Mouse (Mus musculus) neural tube, embryonic 11.5 days (tissue): ENCODE data around the gene Zic4. TPM values are rescaled to one million over a fixed set of nuclear protein-coding genes. Genes with fewer than 3 reads are reported as not detected.

Experiments used
- ATAC-seq: fragments of 200-750 bp; cut with Nextera tagmentation; 2 replicates; pipeline ENCODE4 v1.8.0; 2017; ENCODE audit warnings: moderate number of reproducible peaks, mild to moderate bottlenecking, moderate TSS enrichment, moderate library complexity; ENCODE audit not compliant: insufficient read depth, low FRiP score, low TSS enrichment
- DNase-seq: peaks from one replicate; pipeline ENCODE4 v3.0.0-alpha.2; 2015; ENCODE audit warnings: low spot score
- H3K27ac ChIP-seq: fragments of 300-500 bp; sonication (generic); 2 replicates; pipeline ENCODE4 v1.5.1; 2014; ENCODE audit warnings: low read depth, mild to moderate bottlenecking, low read length
- H3K27me3 ChIP-seq: fragments of 300-500 bp; sonication (generic); 2 replicates; pipeline ENCODE4 v1.6.1; 2014; ENCODE audit warnings: mild to moderate bottlenecking, low read length, mixed read lengths; ENCODE audit not compliant: control insufficient read depth, insufficient read depth
- H3K36me3 ChIP-seq: fragments of 300-500 bp; sonication (generic); 2 replicates; pipeline ENCODE4 v1.6.1; 2014; ENCODE audit warnings: mild to moderate bottlenecking, low read length, moderate library complexity, mixed read lengths; ENCODE audit not compliant: control insufficient read depth, insufficient read depth
- H3K4me1 ChIP-seq: fragments of 300-500 bp; sonication (generic); 2 replicates; pipeline ENCODE4 v1.6.1; 2014; ENCODE audit warnings: low read length, mixed read lengths; ENCODE audit not compliant: control insufficient read depth, insufficient read depth
- H3K4me2 ChIP-seq: fragments of 300-500 bp; sonication (generic); 2 replicates; pipeline ENCODE4 v1.6.1; 2014; ENCODE audit warnings: low read depth, mild to moderate bottlenecking, moderate library complexity
- H3K4me3 ChIP-seq: fragments of 300-500 bp; sonication (generic); 2 replicates; pipeline ENCODE4 v1.5.1; 2014; ENCODE audit warnings: low read depth, low read length
- H3K9ac ChIP-seq: fragments of 300-500 bp; sonication (generic); 2 replicates; pipeline ENCODE4 v1.6.1; 2014; ENCODE audit warnings: mild to moderate bottlenecking, low read length
- H3K9me3 ChIP-seq: fragments of 300-500 bp; sonication (generic); 2 replicates; pipeline ENCODE4 v1.6.1; 2016; ENCODE audit warnings: low read length; ENCODE audit not compliant: control insufficient read depth
- WGBS: fragments of 180-500 bp; shearing (Covaris S2); extraction: QIAGEN DNeasy Blood & Tissue Kit; methylation state at CpG from one replicate; pipeline ENCODE4 v1.1.7; 2014; 5-methylcytosine and 5-hydroxymethylcytosine counted together
- polyA plus RNA-seq: library from polyadenylated mRNA; unstranded; fragments of >200 nt; fragmentation: Nextera tagmentation; extraction: Ambion mirVana; gene quantifications from 2 replicates; pipeline ENCODE4 v1.2.1, GENCODE M21; 2014

Zic4 gene
- polyA plus RNA-seq, 1 experiment from 2014 or later, result 58.1 TPM

GRCm38 (mm10) chr9:91360151-91361032 is 1.8 kb upstream of the Zic4 start:
- H3K4me1 ChIP-seq, result no peaks in the 10 kb centered on the region
- H3K9me3 ChIP-seq, result no peaks in the 10 kb centered on the region
- peak overlapping the region; percentile 36 for H3K4me2 ChIP-seq
- peak; percentile 13 for DNase-seq
- WGBS, result 2% methylated on average over 21 of the region's 21 CpGs
- H3K36me3 ChIP-seq, result no peaks in the 10 kb centered on the region
- peak overlapping the region; percentile 98 for H3K9ac ChIP-seq
- H3K27ac ChIP-seq, result peak overlapping the region; percentile 99
- peaks cover 60% of the 10 kb centered on the region for H3K27me3 ChIP-seq
- no peak for ATAC-seq
- peak overlapping the region; percentile 62 for H3K4me3 ChIP-seq

DNA sequence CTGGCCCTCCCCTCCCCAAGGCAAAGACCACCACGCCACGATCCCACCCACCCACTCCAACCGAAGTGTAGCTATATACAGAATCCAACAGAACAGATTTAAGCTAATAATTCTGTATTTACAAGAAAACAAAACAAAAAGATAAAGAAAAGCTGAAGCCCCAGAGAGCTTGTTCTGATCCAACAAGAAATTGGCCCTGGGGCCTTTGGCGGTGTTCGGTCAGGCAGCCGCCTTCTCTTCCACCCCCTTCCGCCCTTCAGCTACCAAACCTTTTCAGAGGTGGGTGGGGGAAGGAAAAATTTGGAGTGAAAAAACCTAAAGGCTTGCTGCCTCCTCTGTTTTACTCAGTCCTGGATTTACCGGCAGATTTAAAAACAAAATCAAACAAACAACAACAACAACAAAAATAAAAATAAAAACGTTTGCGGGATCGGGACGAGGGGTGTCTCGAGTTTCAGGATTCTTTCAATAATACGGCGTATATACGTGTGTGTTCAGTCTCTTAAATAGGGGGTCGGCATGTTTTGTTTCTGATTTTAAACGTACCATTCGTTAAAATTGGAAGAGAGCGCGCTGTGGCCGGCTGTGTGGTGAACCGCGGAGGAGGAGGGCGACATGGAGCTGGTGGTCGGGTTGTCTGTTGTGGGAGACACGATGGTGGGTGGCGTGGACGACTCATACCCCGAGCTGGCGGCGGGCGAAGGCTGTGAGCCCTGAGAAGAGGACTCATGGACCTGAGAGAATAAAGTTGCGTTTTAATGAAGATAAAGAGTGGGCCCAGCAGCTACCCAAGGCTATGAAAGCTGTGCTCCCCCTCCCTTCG is 969 bp upstream of the Zic4 start:
- H3K4me2 ChIP-seq, result peak overlapping the region; percentile 36
- H3K27me3 ChIP-seq, result peaks cover 61% of the 10 kb centered on the region

DNA sequence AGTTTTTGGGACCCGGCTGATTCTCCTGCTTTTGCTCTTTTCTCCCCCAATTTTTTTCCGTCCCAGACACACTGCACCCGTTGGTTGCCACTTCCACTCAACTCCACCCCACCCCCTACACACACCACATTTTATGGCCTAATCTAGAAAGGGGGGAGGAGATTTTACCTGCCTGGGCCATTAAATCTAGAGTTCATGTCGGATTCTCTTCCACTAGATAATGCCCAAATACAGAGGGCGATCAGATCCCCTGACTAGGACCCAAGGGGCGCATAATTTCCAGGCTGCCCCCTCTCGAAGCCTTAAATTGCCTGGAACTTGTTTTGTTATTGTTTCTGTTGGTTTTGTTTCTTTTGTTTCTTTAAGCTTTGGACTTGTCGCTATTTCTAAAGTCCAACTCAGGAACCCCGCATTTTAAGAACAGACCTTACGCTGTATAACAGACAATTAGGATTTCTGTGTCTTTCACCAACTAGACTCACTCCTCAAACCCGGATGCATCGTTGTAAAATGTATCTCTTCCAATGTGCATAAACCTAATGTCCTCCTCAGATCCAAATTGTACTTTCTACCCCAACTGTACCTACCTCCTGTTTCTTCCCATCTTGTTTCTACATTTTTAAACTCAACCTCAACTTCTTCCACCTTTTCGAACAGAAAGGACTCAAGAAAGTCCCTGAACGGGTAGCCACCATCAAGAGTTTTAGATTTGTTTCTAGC is 958 bp downstream of the Zic4 start:
- Histone ChIP-seq H3K9me3 (no peaks in the 10 kb centered on the region), H3K4me1 (no peaks in the 10 kb centered on the region), H3K9ac (peak overlapping the region; percentile 98), H3K27ac (peak overlapping the region; percentile 99), H3K36me3 (no peaks in the 10 kb centered on the region), H3K4me2 (peak overlapping the region; percentile 36), H3K27me3 (peaks cover 56% of the 10 kb centered on the region), H3K4me3 (peak overlapping the region; percentile 62)
- DNase-seq (peak; percentile 40), ATAC-seq (no peak)
- under 1% methylated on average over 14 of the region's 14 CpGs for WGBS

More for the DNA sequence above, 969 bp upstream of the Zic4 start:
- ATAC-seq, result peak; percentile 2
- WGBS, result under 1% methylated on average over 35 of the region's 35 CpGs
- no peaks in the 10 kb centered on the region for H3K4me1 ChIP-seq
- H3K36me3 ChIP-seq, result no peaks in the 10 kb centered on the region
- H3K4me3 ChIP-seq, result peak overlapping the region; percentile 62
- peak overlapping the region; percentile 99 for H3K27ac ChIP-seq
- peak; percentile 54 for DNase-seq
- no peaks in the 10 kb centered on the region for H3K9me3 ChIP-seq
- H3K9ac ChIP-seq, result peak overlapping the region; percentile 98

GRCm38 (mm10) chr9:91363814-91364126 is 1.6 kb downstream of the Zic4 start:
- under 1% methylated on average over 7 of the region's 7 CpGs for WGBS
- ATAC-seq (no peak), DNase-seq (no peak)
- Histone ChIP-seq H3K36me3 (no peaks in the 10 kb centered on the region), H3K27me3 (peaks cover 60% of the 10 kb centered on the region), H3K9ac (peak overlapping the region; percentile 98), H3K4me2 (peak overlapping the region; percentile 36), H3K4me1 (no peaks in the 10 kb centered on the region), H3K27ac (peak overlapping the region; percentile 99), H3K4me3 (peak overlapping the region; percentile 62), H3K9me3 (no peaks in the 10 kb centered on the region)

GRCm38 (mm10) chr9:91364127-91364970 is 2.1 kb downstream of the Zic4 start:
- peak overlapping the region; percentile 98 for H3K9ac ChIP-seq
- H3K36me3 ChIP-seq, result no peaks in the 10 kb centered on the region
- peaks cover 63% of the 10 kb centered on the region for H3K27me3 ChIP-seq
- H3K9me3 ChIP-seq, result no peaks in the 10 kb centered on the region
- H3K4me2 ChIP-seq, result peak overlapping the region; percentile 36
- ATAC-seq (peak; percentile 4; the same call in 1 of the 2 replicates), DNase-seq (peak; percentile 65)
- peak overlapping the region; percentile 99 for H3K27ac ChIP-seq
- no peaks in the 10 kb centered on the region for H3K4me1 ChIP-seq
- under 1% methylated on average over 75 of the region's 77 CpGs for WGBS
- peak overlapping the region; percentile 62 for H3K4me3 ChIP-seq

- Histone ChIP-seq H3K36me3 (no peaks in the 10 kb centered on the region), H3K4me1 (no peaks in the 10 kb centered on the region), H3K9me3 (no peaks in the 10 kb centered on the region), H3K4me3 (peak overlapping the region; percentile 62), H3K27ac (peak overlapping the region; percentile 99), H3K4me2 (peak overlapping the region; percentile 36), H3K9ac (peak overlapping the region; percentile 98), H3K27me3 (peaks cover 64% of the 10 kb centered on the region)
- 0% methylated on average over 35 of the region's 42 CpGs for WGBS
- peak; percentile 10 for ATAC-seq
- DNase-seq, result peak; percentile 81
These were observed 2.8 kb downstream of the Zic4 start for GRCm38 (mm10) chr9:91364971-91365501.

DNA sequence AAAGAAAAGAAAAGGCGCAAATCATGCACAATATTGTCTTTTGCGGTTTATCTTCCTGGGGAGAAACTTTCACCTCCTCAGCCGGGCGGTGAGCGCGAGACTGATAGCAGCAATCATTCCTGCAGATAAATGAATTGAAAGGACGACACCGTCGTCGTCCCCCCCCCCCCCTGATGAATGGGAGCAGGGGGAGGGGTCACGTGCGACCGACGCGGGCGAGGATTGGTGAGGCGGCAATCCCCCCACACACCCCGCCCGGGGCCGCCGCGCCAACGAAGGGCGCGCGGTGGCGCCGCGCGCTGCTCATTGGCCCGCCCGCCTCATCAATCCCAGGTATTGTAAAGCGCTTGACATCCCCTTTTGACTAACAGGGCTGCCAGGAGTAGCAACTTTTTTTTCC is 3.5 kb downstream of the Zic4 start, which contains the start of gene Zic1:
Gene Zic1, minus strand, starts transcription at position 147 of the 400 bp plus-strand sequence.
- peaks cover 66% of the 10 kb centered on the region for H3K27me3 ChIP-seq
- DNase-seq, result peak; percentile 93
- no peaks in the 10 kb centered on the region; the same call in 1 of the 2 replicates for H3K4me1 ChIP-seq
- peak within 1 kb of the TSS; percentile 62 for H3K4me3 ChIP-seq
- H3K27ac ChIP-seq, result peak within 1 kb of the TSS; percentile 99
- H3K9ac ChIP-seq, result peak within 1 kb of the TSS; percentile 98
- peak; percentile 78 for ATAC-seq
- peak within 1 kb of the TSS; percentile 36 for H3K4me2 ChIP-seq
- no peaks in the 10 kb centered on the region for H3K36me3 ChIP-seq
- WGBS, result under 1% methylated on average over 33 of the region's 33 CpGs
- no peaks in the 10 kb centered on the region for H3K9me3 ChIP-seq
